Mouse (Mus musculus) forebrain, embryonic 14.5 days (tissue): Measurements from ENCODE around the gene Gtpbp1. TPM values are rescaled to one million over a fixed set of nuclear protein-coding genes. Genes with fewer than 3 reads are reported as not detected.
A peak's percentile ranks its signal among the peaks of the same experiment; 100 is the strongest.

Experiments used
- ATAC-seq: fragments of 200-750 bp; cut with Nextera tagmentation; 2 replicates; pipeline ENCODE4 v1.8.0; 2017; ENCODE audit warnings: mild to moderate bottlenecking, moderate library complexity
- DNase-seq: peaks from one replicate; pipeline ENCODE4 v3.0.0-alpha.2; 2015; ENCODE audit warnings: low spot score
- H3K27ac ChIP-seq: fragments of 300-500 bp; sonication (generic); 2 replicates; pipeline ENCODE4 v1.5.1; 2014; ENCODE audit warnings: low read depth, mild to moderate bottlenecking, control low read depth, low read length, moderate library complexity
- H3K27me3 ChIP-seq: fragments of 300-500 bp; sonication (generic); replicated peaks from 2 replicates; pipeline ENCODE4 v1.6.1; 2014; ENCODE audit warnings: low read length, control low read depth, mixed read lengths; ENCODE audit not compliant: control insufficient read depth, insufficient read depth
- H3K36me3 ChIP-seq: fragments of 300-500 bp; sonication (generic); 2 replicates; pipeline ENCODE4 v1.6.1; 2014; ENCODE audit warnings: low read length, control low read depth; ENCODE audit not compliant: control insufficient read depth, insufficient read depth
- H3K4me1 ChIP-seq: fragments of 300-500 bp; sonication (generic); 2 replicates; pipeline ENCODE4 v1.6.1; 2014; ENCODE audit warnings: antibody characterized with exemption, low read length, control low read depth; ENCODE audit not compliant: control insufficient read depth, insufficient read depth
- H3K4me2 ChIP-seq: fragments of 300-500 bp; sonication (generic); 2 replicates; pipeline ENCODE4 v1.6.1; 2014; ENCODE audit warnings: mild to moderate bottlenecking, control low read depth, low read length
- H3K4me3 ChIP-seq: fragments of 300-500 bp; sonication (generic); 2 replicates; pipeline ENCODE4 v1.5.1; 2014; ENCODE audit warnings: low read depth, low read length, control low read depth
- H3K9ac ChIP-seq: fragments of 300-500 bp; sonication (generic); 2 replicates; pipeline ENCODE4 v1.6.1; 2014; ENCODE audit warnings: mild to moderate bottlenecking, low read length, control low read depth, moderate library complexity
- H3K9me3 ChIP-seq: fragments of 300-500 bp; sonication (generic); replicated peaks from 2 replicates; pipeline ENCODE4 v1.6.1; 2016; ENCODE audit warnings: low read length, control low read depth, mixed read lengths; ENCODE audit not compliant: control insufficient read depth
- WGBS: fragments of 180-500 bp; shearing (Covaris S2); extraction: QIAGEN DNeasy Blood & Tissue Kit; methylation state at CpG from one replicate; pipeline ENCODE4 v1.1.7; 2014; 5-methylcytosine and 5-hydroxymethylcytosine counted together
- polyA plus RNA-seq: library from polyadenylated mRNA; unstranded; fragments of >200 nt; fragmentation: Nextera tagmentation; extraction: Ambion mirVana; gene quantifications from 2 replicates; pipeline ENCODE4 v1.2.1, GENCODE M21; 2014

Gene Gtpbp1
- polyA plus RNA-seq, 1 experiment from 2014 or later: 36.2 TPM

- no peak overlapping the region for H3K4me2 ChIP-seq
- DNase-seq (peak; percentile 61), ATAC-seq (peak; percentile 80)
Measured at GRCm38 (mm10) chr15:79697011-79697410, 6.4 kb downstream of the Gtpbp1 start.

GRCm38 (mm10) chr15:79697558-79698187 is 7.0 kb downstream of the Gtpbp1 start:
- peak overlapping the region; percentile 84 for H3K27ac ChIP-seq
- H3K4me3 ChIP-seq: no peak overlapping the region
- peaks cover 2% of the 10 kb centered on the region for H3K4me1 ChIP-seq
- peaks cover 11% of the 10 kb centered on the region for H3K36me3 ChIP-seq
- ATAC-seq (peak; percentile 12; the same call in 1 of the 2 replicates), DNase-seq (no peak)
- H3K27me3 ChIP-seq: no peaks in the 10 kb centered on the region
- no peak overlapping the region for H3K9ac ChIP-seq
- no peak overlapping the region for H3K4me2 ChIP-seq
- no peaks in the 10 kb centered on the region for H3K9me3 ChIP-seq
- WGBS: 77% methylated on average over 9 of the region's 9 CpGs

More at GRCm38 (mm10) chr15:79697011-79697410, 6.4 kb downstream of the Gtpbp1 start:
- WGBS: 67% methylated on average over 6 of the region's 6 CpGs
- Histone ChIP-seq H3K27me3 (no peaks in the 10 kb centered on the region), H3K9ac (no peak overlapping the region), H3K4me1 (peaks cover 9% of the 10 kb centered on the region), H3K4me3 (no peak overlapping the region), H3K27ac (peak overlapping the region; percentile 84), H3K9me3 (no peaks in the 10 kb centered on the region), H3K36me3 (peaks cover 11% of the 10 kb centered on the region)

GRCm38 (mm10) chr15:79706603-79707214 is 16.1 kb downstream of the Gtpbp1 start:
- H3K4me3 ChIP-seq: no peak overlapping the region
- no peaks in the 10 kb centered on the region for H3K27me3 ChIP-seq
- DNase-seq: peak; percentile 13
- H3K4me1 ChIP-seq: no peaks in the 10 kb centered on the region
- no peak overlapping the region for H3K9ac ChIP-seq
- no peak overlapping the region for H3K27ac ChIP-seq
- peaks cover 44% of the 10 kb centered on the region for H3K36me3 ChIP-seq
- no peak for ATAC-seq
- no peak overlapping the region for H3K4me2 ChIP-seq
- H3K9me3 ChIP-seq: no peaks in the 10 kb centered on the region
- WGBS: 81% methylated on average over 17 of the region's 17 CpGs

- ATAC-seq (no peak), DNase-seq (no peak)
- peaks cover 60% of the 10 kb centered on the region for H3K36me3 ChIP-seq
- H3K4me1 ChIP-seq: no peaks in the 10 kb centered on the region
- H3K27me3 ChIP-seq: no peaks in the 10 kb centered on the region
- H3K4me3 ChIP-seq: no peak overlapping the region
- H3K9me3 ChIP-seq: no peaks in the 10 kb centered on the region
- WGBS: 85% methylated on average over 5 of the region's 5 CpGs
- no peak overlapping the region for H3K9ac ChIP-seq
- H3K4me2 ChIP-seq: no peak overlapping the region
- no peak overlapping the region for H3K27ac ChIP-seq
Measured at GRCm38 (mm10) chr15:79708229-79708822, 17.7 kb downstream of the Gtpbp1 start.

- no peak overlapping the region for H3K9ac ChIP-seq
- H3K4me1 ChIP-seq: no peaks in the 10 kb centered on the region
- H3K27ac ChIP-seq: no peak overlapping the region
- H3K9me3 ChIP-seq: no peaks in the 10 kb centered on the region
- no peak overlapping the region for H3K4me2 ChIP-seq
- ATAC-seq (no peak), DNase-seq (no peak)
- peaks cover 97% of the 10 kb centered on the region for H3K36me3 ChIP-seq
- no peak overlapping the region for H3K4me3 ChIP-seq
- 93% methylated on average over 7 of the region's 7 CpGs for WGBS
- no peaks in the 10 kb centered on the region for H3K27me3 ChIP-seq
Measured at GRCm38 (mm10) chr15:79715646-79716045, 25.0 kb downstream of the Gtpbp1 start.

- DNase-seq: no peak
- Histone ChIP-seq H3K36me3 (peaks cover 95% of the 10 kb centered on the region), H3K27me3 (no peaks in the 10 kb centered on the region), H3K4me2 (no peak overlapping the region), H3K27ac (no peak overlapping the region), H3K9me3 (no peaks in the 10 kb centered on the region), H3K4me1 (no peaks in the 10 kb centered on the region), H3K9ac (no peak overlapping the region), H3K4me3 (no peak overlapping the region)
- ATAC-seq: no peak
- 85% methylated on average over 6 of the region's 6 CpGs for WGBS
Measured at GRCm38 (mm10) chr15:79716710-79717109, 26.1 kb downstream of the Gtpbp1 start.

GRCm38 (mm10) chr15:79720267-79720666 is 29.6 kb downstream of the Gtpbp1 start:
- Histone ChIP-seq H3K4me2 (no peak overlapping the region), H3K9ac (no peak overlapping the region), H3K27me3 (no peaks in the 10 kb centered on the region), H3K36me3 (peaks cover 84% of the 10 kb centered on the region), H3K27ac (no peak overlapping the region), H3K4me1 (no peaks in the 10 kb centered on the region), H3K4me3 (no peak overlapping the region), H3K9me3 (no peaks in the 10 kb centered on the region)
- ATAC-seq: no peak
- DNase-seq: no peak
- 93% methylated on average over 8 of the region's 8 CpGs for WGBS

- ATAC-seq (no peak), DNase-seq (no peak)
- Histone ChIP-seq H3K27me3 (no peaks in the 10 kb centered on the region), H3K4me2 (no peak overlapping the region), H3K4me3 (no peak overlapping the region), H3K36me3 (peaks cover 84% of the 10 kb centered on the region), H3K9ac (no peak overlapping the region), H3K27ac (no peak overlapping the region), H3K4me1 (no peaks in the 10 kb centered on the region), H3K9me3 (no peaks in the 10 kb centered on the region)
- WGBS: 90% methylated on average over 4 of the region's 4 CpGs
Measured at GRCm38 (mm10) chr15:79720796-79721195, 30.2 kb downstream of the Gtpbp1 start.

- WGBS: 14% methylated on average over 1 of the region's 1 CpGs
Measured at GRCm38 (mm10) chr15:79723439-79723838, 32.8 kb downstream of the Gtpbp1 start.

More at GRCm38 (mm10) chr15:79723439-79723838, 32.8 kb downstream of the Gtpbp1 start:
- Histone ChIP-seq H3K4me2 (no peak overlapping the region), H3K27me3 (no peaks in the 10 kb centered on the region), H3K36me3 (peaks cover 84% of the 10 kb centered on the region), H3K9me3 (no peaks in the 10 kb centered on the region), H3K4me1 (no peaks in the 10 kb centered on the region), H3K9ac (no peak overlapping the region), H3K27ac (0 out of 2 replicates have a peak overlapping the region, but pooled peaks have one; percentile 9), H3K4me3 (no peak overlapping the region)
- DNase-seq (no peak), ATAC-seq (0 out of 2 replicates have a peak, but pooled peaks have one; percentile 10)
